Mouse (Mus musculus) c-Kit-positive CD71-positive TER-119-positive erythroid progenitor cells, embryonic 14.5 days (primary cell): ENCODE data around the gene Pbld1.
"Not testable (repeated sequence)": the region's sequence is repeated elsewhere in the genome, so short reads cannot be mapped to it uniquely, and the experiment has no call there.

Source experiments
- DNase-seq: peaks from one replicate; pipeline ENCODE4 v3.0.0-alpha.2; 2013; ENCODE audit warnings: low spot score

Gene Pbld1

DNA sequence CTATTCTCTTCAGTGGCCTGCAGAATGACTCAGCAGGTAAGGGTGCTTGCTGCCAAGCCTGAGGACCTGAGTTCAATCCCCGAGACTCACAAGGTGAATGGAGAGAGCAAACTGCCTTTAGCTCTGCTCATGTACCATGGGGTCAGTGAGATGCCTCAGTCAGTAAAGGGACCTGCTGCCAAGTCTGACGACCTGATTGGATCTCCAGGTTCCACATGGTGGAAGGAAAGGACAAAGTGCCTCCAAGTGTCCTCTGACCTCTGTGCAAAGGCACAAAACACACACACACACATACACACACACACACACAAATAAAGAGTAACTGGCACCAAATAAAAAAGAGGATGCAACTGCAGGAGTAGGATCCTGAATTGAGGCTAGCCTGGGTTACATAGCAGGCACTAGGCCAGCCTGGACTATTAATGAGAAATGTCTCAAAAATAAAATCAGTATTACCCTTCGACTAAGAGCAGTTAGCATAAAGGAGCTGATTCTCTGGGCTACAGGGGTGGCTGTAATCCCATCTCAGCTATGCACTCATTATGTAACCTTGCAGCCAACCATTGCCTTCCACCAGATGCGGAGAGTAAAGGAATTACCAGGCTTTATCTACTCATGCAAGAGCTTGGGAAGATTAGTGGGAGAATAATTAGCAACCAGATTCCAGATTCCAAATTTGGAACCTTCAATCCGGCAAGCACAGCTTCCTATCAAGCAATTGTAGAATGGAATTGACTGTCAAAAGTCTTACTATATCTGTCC is 19.9 kb upstream of the Pbld1 start:
- DNase-seq: no peak

GRCm38 (mm10) chr10:63043154-63043553 is 16.8 kb upstream of the Pbld1 start:
- no peak for DNase-seq

DNA sequence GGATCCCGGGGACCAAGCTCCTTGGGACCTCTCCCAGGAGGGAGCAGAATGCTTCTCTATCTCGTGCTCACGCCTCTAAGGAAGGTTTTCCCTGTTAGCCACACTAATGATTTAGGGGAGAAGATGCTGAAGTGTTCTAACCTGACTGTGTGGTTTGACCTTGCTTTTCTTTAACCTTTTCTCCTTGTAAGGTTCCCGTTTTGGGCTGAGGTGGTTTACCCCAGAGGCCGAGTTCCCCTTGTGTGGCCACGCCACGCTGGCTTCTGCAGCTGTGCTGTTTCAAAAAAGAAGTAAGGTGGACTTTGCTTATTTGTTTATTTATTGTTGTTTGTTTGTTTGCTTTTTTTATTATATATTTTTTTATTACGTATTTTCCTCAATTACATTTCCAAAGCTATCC is 12.2 kb upstream of the Pbld1 start:
- no peak for DNase-seq

DNA sequence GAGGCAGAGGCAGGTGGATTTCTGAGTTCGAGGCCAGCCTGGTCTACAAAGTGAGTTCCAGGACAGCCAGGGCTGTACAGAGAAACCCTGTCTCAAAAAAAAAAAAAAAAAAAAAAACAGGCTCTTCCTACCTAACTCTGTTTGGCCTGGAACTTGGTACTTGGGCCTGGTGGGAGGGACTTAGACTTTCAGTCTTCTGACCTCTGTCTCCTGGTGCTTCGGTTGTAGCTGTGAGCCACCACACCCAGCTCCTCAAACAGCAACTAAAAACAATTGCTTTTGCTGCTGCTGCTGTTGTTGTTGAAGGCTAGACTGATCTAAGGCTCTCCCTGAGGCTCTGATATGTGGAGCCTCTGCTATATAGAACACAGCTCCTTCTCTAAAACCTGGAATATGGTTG is 10.9 kb upstream of the Pbld1 start:
- DNase-seq: no peak

GRCm38 (mm10) chr10:63051267-63051666 is 8.7 kb upstream of the Pbld1 start:
- no peak for DNase-seq

DNA sequence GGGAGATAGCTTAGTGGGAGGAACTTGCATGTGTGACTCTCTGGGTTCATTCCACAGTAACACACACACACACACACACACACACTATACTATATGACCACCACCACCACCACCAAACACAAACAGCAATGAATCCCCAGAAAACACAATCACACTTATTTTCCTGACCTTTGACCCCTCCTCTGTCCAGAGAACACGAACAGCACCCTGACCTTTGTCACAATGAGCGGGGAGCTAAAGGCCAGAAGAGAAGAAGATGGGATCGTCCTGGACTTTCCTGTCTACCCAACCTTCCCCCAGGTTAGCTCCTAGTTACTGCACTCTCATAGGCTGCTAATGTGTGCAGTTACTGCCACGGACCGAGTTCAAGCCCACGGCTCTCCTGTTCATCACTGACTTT is 8.0 kb upstream of the Pbld1 start:
- DNase-seq: no peak

DNA sequence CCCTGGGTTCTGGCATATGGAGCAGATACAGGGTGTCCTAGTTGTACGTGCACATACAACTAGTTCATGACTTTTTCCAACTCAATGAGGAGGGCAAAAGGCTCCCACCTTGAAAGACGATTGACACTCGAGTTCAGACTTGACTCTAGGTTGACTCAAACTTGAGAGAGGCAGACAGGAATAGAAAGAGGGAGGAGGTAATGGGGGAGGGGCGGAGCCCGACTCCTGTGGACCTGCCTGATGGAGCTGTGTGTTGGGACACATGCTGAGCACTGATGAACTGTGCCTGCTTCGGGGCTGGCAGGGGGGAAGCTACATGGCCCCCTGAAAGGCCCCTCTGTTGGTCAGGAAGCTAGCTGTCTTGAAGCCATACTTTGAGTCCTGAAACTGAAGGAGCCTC is 7.0 kb upstream of the Pbld1 start:
- DNase-seq: no peak

GRCm38 (mm10) chr10:63054071-63054470 is 5.9 kb upstream of the Pbld1 start:
- not testable (repeated sequence) for DNase-seq

DNA sequence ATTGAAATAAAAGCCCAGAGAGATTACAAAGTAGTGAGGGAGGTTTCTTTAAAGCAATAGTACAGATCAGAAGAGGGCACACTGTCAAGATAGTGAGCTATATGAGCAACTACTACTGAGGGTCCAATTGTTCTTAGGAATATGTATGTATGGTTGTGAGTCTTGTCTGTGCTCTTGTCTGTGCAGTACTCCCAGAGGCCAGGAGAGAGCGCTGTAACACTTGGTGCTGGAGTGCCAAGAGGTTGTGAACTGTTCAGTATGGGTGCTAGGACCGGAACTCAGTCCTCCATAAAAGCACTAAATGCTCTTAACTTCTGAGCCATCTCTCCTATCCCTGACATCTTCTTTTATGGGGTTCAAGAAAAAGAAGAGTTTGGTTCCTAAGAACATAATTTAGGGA is 5.4 kb upstream of the Pbld1 start:
- peak; percentile 11 for DNase-seq

DNA sequence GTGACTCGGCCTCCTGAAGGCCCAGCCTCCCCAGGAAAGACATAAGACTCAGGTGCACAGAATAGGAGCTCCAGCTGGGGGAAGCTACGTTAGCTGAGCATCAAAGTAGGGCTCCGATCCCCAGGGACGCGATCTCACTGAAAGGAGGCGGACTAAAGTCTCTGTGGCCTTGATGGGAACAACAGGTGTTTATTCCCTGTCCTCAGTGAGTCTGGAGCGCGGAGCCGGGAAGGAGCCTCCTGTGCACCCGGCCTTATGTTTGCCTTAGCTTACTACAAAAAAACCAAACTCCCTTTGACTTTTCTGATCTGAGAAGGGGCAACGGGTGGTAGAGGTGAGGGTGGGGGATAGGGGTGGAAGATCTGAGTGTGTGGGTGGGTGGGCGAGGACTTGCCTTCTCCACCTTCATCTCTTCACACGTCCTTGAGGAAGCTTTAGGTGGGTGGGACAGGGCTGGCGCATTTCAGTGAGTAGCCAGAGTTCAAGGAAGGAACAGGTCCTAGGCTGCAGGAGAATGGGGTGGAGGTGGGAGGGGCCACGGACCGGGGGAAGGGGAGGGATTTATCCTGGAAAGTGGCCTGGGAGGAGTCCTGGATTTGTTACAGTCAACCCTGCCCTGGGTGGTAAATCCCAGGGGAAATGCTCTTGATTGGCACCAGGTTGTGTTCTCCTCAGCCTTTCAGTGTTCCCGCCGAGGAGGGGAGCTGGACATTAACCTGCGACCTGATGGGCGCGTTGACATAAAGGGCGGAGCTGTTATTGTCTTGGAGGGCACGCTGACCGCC is 2.8 kb upstream of the Pbld1 start:
- no peak for DNase-seq

DNA sequence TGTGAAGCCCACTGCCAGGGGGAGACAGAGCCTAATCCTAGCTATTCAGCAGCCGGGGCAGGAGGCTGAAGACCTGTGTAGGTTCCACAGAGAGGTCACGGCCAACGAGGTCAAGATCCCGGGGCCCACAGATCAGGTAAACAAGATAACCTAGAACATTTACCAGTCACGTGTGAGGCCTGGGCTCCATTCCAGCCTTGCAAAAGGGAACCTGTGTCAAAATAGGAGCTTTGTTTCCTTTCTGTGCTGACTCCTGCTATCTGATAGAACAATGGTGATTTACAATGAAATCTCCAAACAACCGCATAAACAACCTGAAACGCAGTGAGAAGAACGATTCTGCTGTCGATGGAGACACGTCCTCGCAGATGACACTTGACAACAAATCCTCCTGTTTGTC is 444 bp downstream of the Pbld1 start:
- no peak for DNase-seq

DNA sequence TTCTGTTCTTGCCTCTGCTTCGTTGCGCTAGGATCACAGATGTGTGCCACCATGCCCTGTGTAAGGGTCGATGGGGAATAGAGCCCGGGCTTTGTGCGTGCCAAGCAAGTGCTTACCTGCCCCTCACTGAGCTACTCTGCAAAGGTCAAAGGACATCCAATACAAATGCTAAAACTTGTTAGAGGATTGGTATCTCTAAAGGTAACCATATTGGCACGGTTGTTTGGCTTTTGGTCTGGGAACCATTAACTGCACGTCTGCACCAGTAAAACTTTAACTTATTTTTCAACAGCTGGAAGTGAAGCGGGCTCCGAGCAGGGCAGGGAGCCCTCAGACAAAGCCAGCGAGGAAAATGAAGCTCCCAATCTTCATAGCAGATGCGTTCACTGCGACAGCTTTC is 1.3 kb downstream of the Pbld1 start:
- DNase-seq: no peak

DNA sequence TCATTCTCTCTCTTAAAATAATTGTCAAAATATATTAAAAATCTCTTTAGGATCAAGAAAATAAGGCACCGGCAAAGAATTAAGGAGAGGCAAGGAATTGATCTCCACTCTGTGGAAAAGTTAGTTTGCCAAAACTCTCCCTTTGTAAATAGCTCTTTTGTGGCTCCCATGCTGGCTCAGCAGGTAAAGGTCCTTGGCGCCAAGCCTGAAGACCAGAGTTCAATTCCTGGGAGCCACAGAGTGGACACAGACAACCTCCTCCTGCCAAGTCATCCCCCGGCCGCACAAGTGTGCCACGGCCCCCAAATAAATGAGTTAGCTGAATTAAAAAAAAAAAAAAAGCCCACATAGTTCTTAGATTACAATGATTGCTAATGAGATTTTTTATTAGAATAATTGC is 2.7 kb downstream of the Pbld1 start:
- DNase-seq: no peak

- DNase-seq: no peak
Observed at GRCm38 (mm10) chr10:63063365-63063764, 3.4 kb downstream of the Pbld1 start.

DNA sequence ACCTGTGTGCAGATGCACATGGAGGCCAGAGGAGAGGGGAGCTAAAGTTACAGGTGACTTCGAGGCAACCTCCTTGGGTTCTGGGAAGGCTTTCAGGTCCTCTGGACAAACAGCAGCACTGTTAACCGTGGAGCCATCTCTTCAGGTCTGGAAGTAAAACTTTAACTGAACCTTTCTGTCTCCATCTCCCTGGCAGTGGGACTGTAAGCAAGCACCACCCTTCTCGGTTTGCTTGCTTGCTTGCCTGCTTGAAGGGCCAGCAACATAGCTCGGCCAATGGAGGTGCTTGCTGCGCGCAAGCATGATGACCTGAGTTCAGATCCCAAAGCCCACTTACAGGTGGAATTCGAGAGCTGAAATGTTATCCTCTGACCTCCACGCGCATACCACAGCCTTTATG is 4.6 kb downstream of the Pbld1 start:
- no peak for DNase-seq

- DNase-seq: no peak
Observed at GRCm38 (mm10) chr10:63065561-63065960, 5.6 kb downstream of the Pbld1 start.

- peak; percentile 38 for DNase-seq
Observed at GRCm38 (mm10) chr10:63065988-63066387, 6.0 kb downstream of the Pbld1 start.

DNA sequence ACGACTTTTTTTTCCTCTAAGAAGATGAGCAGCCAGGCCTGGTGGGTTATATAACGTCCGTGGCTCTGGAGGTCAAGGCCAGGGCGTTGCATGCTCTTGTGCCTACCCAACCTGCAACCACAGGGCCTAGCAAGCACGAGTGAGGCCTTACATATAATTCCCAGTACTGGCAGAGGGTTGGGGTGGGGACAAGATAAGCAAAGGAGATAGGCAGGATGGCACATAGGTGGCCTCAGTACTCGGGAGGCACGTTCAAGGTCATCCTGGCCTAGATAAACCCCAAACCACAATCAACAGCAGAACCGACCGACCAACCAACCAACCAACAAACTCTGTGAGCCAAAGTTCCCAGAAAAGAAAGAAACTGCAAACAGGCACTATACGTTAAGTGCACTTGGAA is 26.3 kb downstream of the Pbld1 start:
- DNase-seq: peak; percentile 29

GRCm38 (mm10) chr10:63089103-63089757 is 29.3 kb downstream of the Pbld1 start:
- DNase-seq: no peak

DNA sequence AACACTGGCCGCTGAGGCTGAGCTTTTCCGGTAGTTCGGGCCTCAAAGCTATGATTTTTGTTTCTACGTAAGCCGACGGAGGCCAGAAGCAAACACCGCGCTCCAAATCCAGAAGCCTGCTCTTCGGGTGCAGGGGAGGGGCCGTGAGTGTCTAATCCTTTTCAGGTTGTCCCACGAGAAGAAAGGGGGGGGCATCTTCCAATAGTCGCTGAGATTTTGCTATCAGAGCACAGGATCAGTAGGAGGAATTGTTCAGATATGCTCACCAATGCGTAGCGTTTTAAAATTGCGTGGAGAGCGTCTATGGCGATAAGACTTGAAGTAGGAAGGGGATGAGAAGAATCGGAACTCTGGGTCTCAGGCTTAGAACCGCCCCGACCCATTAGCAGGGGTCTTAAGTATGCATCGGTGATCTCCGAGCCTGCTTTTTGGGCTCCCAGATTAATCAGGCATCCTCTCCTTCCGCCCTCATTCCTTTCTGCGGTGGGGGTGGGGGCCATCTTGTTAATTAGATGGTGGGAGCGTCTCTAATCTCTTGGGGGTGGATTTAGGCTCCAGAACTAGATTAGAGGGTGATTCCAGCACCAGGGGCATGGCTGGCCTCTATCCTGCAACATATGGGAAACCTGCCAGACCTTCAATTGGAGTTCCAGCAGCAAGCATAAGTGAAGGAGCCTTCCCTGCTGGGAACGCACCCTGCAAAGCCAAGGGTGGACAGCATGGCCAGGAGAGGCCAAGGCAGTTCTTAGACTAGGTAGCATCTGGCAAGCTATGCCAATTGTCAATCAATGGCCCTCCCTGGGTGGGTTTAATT is 30.0 kb downstream of the Pbld1 start:
- no peak for DNase-seq

- no peak for DNase-seq
Observed at GRCm38 (mm10) chr10:63091915-63092314, 32.0 kb downstream of the Pbld1 start.
